Mouse (Mus musculus): ENCODE data around the gene St6galnac5. TPM values are rescaled to one million over a fixed set of nuclear protein-coding genes. Genes with fewer than 3 reads are reported as not detected.
A peak's percentile ranks its signal among the peaks of the same experiment; 100 is the strongest.

St6galnac5 gene
- 100 to 1,000 TPM; 118 to 132 TPM for total RNA-seq (2021)
- long read RNA-seq, full-length matches to known transcripts: 85 of 137 reads
- long read RNA-seq, partial matches to known transcripts: 27 of 137 reads
- long read RNA-seq, other reads (novel, unspliced or antisense): 25 of 137 reads

DNA sequence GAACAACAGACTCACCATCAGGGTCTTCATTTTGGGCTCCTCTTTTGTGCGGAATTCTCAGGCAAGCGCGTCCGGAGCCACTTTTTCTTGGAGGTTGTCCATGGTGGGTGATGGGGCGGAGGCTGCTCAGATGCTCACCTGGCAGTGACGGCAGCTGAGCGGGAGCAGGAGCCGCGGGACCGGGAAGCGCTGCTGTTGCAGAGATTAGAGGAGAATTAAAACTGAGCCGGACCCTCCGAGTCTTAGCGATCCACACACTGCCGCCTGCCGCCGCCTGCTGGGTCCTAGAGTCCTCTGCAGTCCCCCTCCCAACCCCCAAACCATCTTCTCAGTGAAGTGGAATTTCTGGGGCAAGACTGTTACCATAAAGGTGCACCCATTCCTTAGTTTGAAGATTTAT lies at the start of gene St6galnac5:
TSS of gene St6galnac5 (minus strand) at position 259 of the 400 bp plus-strand sequence.
- DNase-seq (ENCODE audit: low spot score in 2 of 2): peak; percentile 73 to 83

DNA sequence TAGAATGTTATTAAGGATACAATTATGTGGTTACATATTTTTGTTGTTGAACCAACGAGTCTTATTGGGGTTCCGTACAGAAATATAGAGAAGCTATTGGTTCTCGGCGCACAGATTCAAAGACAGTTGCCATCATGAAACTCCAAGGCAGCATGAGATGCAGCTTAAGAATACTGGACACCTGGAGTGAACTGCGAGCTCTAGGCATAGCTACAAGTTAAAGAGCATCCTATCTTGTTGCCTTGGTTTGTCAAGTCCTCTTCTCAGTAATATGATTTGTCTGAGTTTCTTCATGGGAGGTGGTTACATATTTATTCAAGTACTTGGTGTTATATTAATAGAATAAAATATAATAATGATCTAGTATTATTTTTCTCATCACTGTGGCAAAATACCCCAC lies 48.7 kb upstream of the St6galnac5 start:
- no peak for DNase-seq (ENCODE audit: low spot score in 2 of 2)

GRCm38 (mm10) chr3:153024016-153024415 lies 42.0 kb upstream of the St6galnac5 start:
- DNase-seq (ENCODE audit: low spot score in 2 of 2): peak in 1 of 2 experiments; percentile 29

GRCm38 (mm10) chr3:153018051-153018450 lies 36.0 kb upstream of the St6galnac5 start:
- no peak for DNase-seq (ENCODE audit: low spot score in 2 of 2)

DNA sequence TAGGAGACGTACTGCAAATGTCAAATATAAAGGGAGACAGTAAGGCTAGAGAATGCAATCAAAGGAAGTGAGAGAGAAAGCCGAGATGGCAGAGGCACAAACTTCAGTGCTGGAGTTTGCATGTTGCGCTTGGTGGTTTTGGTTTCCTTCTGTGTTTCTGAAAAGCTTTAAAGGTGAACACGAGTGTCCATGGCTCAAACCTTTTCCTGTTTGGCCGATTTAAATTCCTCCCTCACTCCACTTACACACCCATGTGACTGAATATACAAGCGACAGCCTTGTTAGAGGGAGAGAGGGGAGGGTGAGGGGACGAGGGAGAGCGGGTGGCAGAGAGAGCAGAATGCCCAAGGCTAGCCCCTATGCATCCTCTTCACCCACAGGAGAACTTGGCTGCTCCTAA lies 34.3 kb upstream of the St6galnac5 start:
- DNase-seq (ENCODE audit: low spot score in 2 of 2): no peak

GRCm38 (mm10) chr3:153006893-153007292 lies 24.8 kb upstream of the St6galnac5 start:
- no peak for DNase-seq (ENCODE audit: low spot score in 2 of 2)

DNA sequence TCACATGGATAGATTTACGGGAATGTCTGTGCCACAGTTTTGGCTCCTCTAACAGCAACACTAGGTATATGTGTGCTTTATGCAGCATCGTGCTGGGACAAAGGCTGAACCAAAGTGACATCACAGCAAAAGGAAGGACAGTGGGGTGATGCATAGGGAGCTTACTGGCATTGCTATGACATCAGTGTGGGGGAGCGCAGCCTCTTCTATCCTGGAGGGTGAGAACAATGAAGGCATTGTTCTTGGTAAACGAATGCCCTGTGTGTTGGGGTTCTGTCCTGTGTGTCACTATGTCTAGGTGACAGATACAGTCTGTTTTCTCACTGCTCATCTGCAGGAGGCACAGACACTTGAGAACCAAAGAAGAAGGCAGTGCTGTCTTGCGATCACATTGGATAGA lies 16.9 kb upstream of the St6galnac5 start:
- no peak for DNase-seq (ENCODE audit: low spot score in 2 of 2)

- DNase-seq (ENCODE audit: low spot score in 2 of 2): no peak
Measured at GRCm38 (mm10) chr3:152998106-152998505, 16.1 kb upstream of the St6galnac5 start.

DNA sequence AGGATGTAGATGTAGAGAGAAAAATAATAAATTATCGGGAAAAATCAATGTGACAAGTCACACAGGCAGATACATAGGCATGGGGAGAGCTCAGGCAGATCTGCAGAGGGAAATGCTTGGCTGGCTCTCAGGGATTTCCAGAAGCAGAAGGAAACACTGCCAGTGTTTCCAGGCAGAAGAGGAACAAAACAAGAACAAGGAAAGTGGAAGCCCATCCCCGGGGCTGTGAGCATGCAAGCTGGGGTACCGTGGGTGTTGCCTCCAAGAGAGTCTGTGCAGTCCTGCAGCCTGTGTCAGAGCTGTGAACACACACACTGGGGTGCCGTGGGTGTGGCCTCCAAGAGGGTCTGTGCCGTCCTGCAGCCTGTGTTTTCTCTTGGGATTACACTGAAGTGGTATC lies 11.6 kb upstream of the St6galnac5 start:
- peak in 1 of 2 experiments; percentile 73 for DNase-seq (ENCODE audit: low spot score in 2 of 2)

- no peak for DNase-seq (ENCODE audit: low spot score in 2 of 2)
Measured at GRCm38 (mm10) chr3:152990787-152991186, 8.7 kb upstream of the St6galnac5 start.

DNA sequence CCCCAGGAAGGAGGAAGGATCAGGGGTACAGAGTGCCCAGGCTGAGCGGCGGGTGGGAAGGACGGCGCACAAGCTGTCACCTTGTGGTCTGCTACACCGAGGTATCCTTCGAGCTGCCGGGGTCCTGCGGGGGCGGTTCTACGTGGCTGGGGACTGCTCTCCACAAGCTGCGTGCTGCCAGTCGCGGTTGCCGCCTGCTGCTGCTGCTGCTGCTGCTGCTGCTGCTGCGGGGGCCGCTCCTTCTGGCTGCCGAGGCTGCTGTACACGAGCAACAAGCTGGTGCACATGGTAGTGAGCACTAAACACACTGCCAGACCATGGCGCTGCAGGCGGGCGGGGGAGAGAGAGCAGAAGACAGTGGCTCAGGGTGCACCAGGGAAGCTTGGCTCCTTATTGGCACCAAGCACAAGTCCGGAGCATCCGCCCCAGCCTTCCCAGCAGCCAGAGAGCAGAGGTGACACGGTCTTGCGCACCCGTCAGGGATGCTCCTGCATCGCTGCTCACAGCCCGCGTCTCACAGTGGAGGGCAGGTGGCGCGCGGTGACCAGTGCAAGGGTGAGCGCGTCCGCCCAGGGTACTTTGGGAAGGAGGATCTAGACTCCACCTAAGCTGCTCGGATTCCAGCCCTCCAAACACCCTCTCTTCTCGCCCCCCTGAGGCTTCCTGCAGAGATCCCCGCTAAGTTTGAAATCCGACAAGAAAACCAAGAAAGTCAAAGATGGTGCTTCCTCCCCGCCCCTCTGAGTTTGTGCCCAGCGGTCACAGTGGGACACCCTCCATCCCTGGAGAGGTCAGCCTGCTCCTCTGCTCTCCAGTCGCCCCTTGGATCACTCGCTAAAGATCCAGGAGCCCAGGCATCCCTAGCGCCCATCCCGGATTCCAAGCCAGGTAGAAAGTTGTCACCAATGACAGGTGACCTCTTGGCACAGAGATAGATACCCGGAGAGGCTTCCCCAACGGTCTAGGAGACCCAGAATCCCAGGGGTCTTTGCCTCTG lies 770 bp downstream of the St6galnac5 start:
- peak in 1 of 2 experiments; percentile 69 for DNase-seq (ENCODE audit: low spot score in 2 of 2)

DNA sequence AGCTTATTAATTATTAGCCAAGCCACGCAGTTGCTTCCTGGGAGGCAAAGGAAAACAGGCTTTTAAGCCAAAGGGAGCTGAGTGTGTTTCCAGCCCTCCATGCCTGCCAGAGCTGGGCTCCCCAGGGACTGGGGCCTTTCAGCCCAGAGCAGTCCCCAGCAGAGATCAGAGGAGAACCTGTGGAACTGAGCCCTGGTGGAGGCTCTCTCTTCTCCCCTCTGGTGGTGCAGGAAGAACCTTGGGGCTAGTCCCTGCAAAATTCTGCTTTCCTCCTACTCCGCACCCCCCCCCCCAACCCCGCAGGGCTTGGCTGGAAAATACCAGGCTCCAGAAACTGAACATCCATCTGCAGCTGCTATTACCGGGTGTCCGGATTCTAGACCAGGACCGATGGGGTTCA lies 1.6 kb downstream of the St6galnac5 start:
- DNase-seq (ENCODE audit: low spot score in 2 of 2): no peak

DNA sequence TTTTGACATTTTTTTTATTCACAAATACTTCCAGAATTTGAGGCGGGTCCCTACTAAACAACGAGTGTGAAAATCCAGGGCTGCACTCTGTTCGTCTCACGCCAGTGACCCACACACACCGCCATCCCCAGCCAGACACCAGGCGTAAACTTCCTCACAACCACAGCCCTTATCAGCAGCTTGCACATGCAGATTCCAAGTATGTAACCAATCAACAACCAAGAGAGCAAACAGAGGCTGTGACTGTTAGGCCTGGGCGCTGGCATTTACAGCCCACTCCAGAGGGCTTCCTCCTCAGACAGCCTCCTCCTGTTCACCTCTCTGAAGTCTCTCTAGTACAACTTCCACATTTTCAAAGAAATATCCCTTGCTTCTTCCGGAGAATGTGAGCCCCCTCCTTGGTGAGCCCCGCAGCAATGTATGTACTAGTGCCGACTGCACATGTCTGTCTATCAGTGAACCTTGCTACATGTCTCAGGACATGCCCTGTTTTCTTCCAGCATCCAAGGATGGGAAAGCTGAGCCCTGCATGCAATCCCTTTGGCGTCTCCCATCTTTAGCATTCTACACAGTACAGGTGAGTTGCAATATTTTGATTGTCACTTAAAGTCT lies 2.5 kb downstream of the St6galnac5 start:
- no peak for DNase-seq (ENCODE audit: low spot score in 2 of 2)

GRCm38 (mm10) chr3:152971373-152971772 lies 10.7 kb downstream of the St6galnac5 start:
- DNase-seq (ENCODE audit: low spot score in 2 of 2): peak; percentile 59 to 66

DNA sequence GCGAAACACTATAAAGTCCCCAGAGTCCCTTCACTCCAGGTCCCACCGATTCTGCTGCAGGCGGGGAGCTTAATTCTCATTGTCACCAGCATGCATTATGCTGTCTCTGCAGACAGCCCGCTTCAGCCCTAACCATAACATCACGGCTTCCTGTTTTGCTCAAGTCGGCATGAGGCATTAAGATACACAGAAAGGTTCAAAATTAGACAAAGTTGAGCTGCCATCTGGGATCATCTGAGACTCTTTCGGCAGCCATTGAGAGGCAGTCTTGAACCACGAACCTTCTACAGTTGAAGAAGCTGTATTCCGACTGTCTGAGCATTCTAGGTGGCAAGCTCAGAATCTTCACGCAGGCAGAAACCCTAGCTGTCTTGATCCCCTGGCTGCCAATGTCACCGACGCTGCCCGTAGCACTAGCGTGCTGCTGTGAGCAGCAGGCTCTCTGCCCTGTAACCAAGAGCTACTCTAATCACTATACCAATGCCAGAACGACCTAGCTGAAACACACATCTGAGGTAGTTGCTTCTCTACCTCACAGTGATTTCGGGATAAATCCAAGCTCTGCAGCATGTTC lies 12.2 kb downstream of the St6galnac5 start:
- peak in 1 of 2 experiments; percentile 59 for DNase-seq (ENCODE audit: low spot score in 2 of 2)

GRCm38 (mm10) chr3:152961855-152962376 lies 20.1 kb downstream of the St6galnac5 start:
- no peak for DNase-seq (ENCODE audit: low spot score in 2 of 2)

GRCm38 (mm10) chr3:152958358-152959150 lies 23.5 kb downstream of the St6galnac5 start:
- peak in 1 of 2 experiments; percentile 70 for DNase-seq (ENCODE audit: low spot score in 2 of 2)

DNA sequence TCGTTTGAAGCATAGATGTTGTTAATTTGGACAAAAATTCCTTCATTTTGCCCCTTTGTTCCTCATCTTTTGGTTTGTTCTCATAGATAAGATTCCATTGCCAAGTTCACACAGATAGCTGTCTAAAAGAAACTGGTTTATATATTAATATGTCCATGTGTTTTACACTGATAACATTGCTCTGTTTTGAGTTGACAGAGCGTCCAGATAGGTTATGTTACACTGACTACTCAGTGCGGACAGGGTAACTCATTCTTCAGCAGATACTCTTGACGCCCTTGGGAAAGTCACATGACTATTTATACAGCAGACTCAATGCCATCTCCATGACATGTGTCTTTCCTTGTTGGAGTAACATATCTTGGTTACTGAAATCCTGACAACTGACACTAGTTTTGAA lies 25.3 kb downstream of the St6galnac5 start:
- no peak for DNase-seq (ENCODE audit: low spot score in 2 of 2)

- DNase-seq (ENCODE audit: low spot score in 2 of 2): no peak
Measured at GRCm38 (mm10) chr3:152956038-152956437, 26.0 kb downstream of the St6galnac5 start.
